Mouse (Mus musculus) ES-Bruce4 (cell line): ENCODE results near the gene Gm45837. TPM values are rescaled to one million over a fixed set of nuclear protein-coding genes. Genes with fewer than 3 reads are reported as not detected.
A peak's percentile ranks its signal among the peaks of the same experiment; 100 is the strongest.

ENCODE experiments used
- H3K27ac ChIP-seq: 2 replicates; pipeline ENCODE4 v1.5.1; 2012; ENCODE audit warnings: low read length, inconsistent platforms; ENCODE audit not compliant: insufficient read depth
- H3K27me3 ChIP-seq: 2 replicates; pipeline ENCODE4 v1.6.1; 2012; ENCODE audit warnings: mild to moderate bottlenecking, low read length, inconsistent platforms; ENCODE audit not compliant: control insufficient read depth, poor library complexity, insufficient read depth, severe bottlenecking
- H3K36me3 ChIP-seq: 2 replicates; pipeline ENCODE4 v1.6.1; 2012; ENCODE audit warnings: inconsistent platforms, mild to moderate bottlenecking, low read length, moderate library complexity; ENCODE audit not compliant: control insufficient read depth, poor library complexity, insufficient read depth, severe bottlenecking
- H3K4me1 ChIP-seq: one replicate; pipeline ENCODE4 v1.8.1; 2011; ENCODE audit warnings: low read length; ENCODE audit not compliant: control insufficient read depth, insufficient read depth
- H3K4me3 ChIP-seq: 2 replicates; pipeline ENCODE4 v1.5.1; 2011; ENCODE audit warnings: low read depth, mild to moderate bottlenecking, low read length
- H3K9ac ChIP-seq: 2 replicates; pipeline ENCODE4 v1.6.1; 2012; ENCODE audit warnings: low read depth, mild to moderate bottlenecking, inconsistent platforms; ENCODE audit not compliant: poor library complexity, severe bottlenecking
- H3K9me3 ChIP-seq: replicated peaks from 2 replicates; pipeline ENCODE4 v1.6.1; 2012; ENCODE audit warnings: mild to moderate bottlenecking, low read length, inconsistent platforms; ENCODE audit not compliant: control insufficient read depth, poor library complexity, insufficient read depth, severe bottlenecking
- CTCF ChIP-seq: IDR thresholded peaks from one replicate; pipeline ENCODE4 v1.8.1; 2011; ENCODE audit warnings: low read depth, low read length
- EP300 ChIP-seq: IDR thresholded peaks from 2 replicates; pipeline ENCODE4 v1.6.1; 2011; ENCODE audit warnings: low read depth, low read length; ENCODE audit not compliant: insufficient read depth
- POLR2A ChIP-seq: IDR thresholded peaks from one replicate; pipeline ENCODE4 v1.8.1; 2011; ENCODE audit warnings: low read length; ENCODE audit not compliant: insufficient read depth
- polyA plus RNA-seq: library from polyadenylated mRNA; stranded (reverse); fragments of >200 nt; gene quantifications from 2 replicates; pipeline ENCODE4 v1.2.4, GENCODE M21; 2011; ENCODE audit warnings: low read depth; ENCODE audit not compliant: missing spikeins, insufficient read depth, insufficient read length

Gene Gm45837
- polyA plus RNA-seq, 1 experiment: not detected

GRCm38 (mm10) chr7:101422646-101423045 is 12.0 kb downstream of the Gm45837 start:
- no peaks in the 10 kb centered on the region for H3K4me1 ChIP-seq
- H3K27me3 ChIP-seq: no peaks in the 10 kb centered on the region
- no peaks in the 10 kb centered on the region for H3K36me3 ChIP-seq
- H3K27ac ChIP-seq: no peak overlapping the region
- no peak overlapping the region for H3K9ac ChIP-seq
- TF ChIP-seq CTCF (no peak), EP300 (no peak), POLR2A (no peak)
- no peak overlapping the region for H3K4me3 ChIP-seq
- H3K9me3 ChIP-seq: no peaks in the 10 kb centered on the region

DNA sequence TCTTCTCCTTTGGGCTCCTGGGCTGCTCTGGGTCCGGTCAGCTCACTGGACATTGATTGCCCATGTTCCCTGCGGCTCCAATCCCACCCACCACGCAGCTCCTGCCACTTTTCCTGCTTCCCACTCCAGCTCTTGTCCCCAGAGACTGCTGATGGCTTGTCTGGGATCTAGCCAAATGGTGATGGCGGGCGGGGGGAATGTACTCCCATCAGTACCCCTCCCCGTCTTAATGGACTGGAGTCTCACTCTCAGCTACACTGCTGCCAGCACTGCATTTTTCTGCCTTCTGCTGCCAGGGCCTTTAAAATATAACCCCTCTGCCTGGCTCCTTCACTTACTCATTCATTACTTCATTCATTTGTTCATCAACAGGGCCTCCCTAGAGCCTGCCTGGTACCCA is 13.3 kb downstream of the Gm45837 start:
- Histone ChIP-seq H3K27me3 (no peaks in the 10 kb centered on the region), H3K9me3 (no peaks in the 10 kb centered on the region), H3K36me3 (no peaks in the 10 kb centered on the region), H3K9ac (no peak overlapping the region), H3K4me1 (no peaks in the 10 kb centered on the region), H3K27ac (no peak overlapping the region), H3K4me3 (no peak overlapping the region)
- TF ChIP-seq CTCF (no peak), EP300 (no peak), POLR2A (no peak)

GRCm38 (mm10) chr7:101426692-101427091 is 16.0 kb downstream of the Gm45837 start:
- no peak for TF ChIP-seq EP300
- no peak for TF ChIP-seq POLR2A
- no peak for TF ChIP-seq CTCF
- Histone ChIP-seq H3K27ac (no peak overlapping the region), H3K27me3 (no peaks in the 10 kb centered on the region), H3K4me3 (no peak overlapping the region), H3K36me3 (no peaks in the 10 kb centered on the region), H3K9ac (no peak overlapping the region), H3K9me3 (no peaks in the 10 kb centered on the region), H3K4me1 (no peaks in the 10 kb centered on the region)

GRCm38 (mm10) chr7:101427736-101428135 is 17.1 kb downstream of the Gm45837 start:
- H3K4me1 ChIP-seq: no peaks in the 10 kb centered on the region
- H3K27me3 ChIP-seq: no peaks in the 10 kb centered on the region
- no peak overlapping the region for H3K4me3 ChIP-seq
- no peak overlapping the region for H3K9ac ChIP-seq
- no peaks in the 10 kb centered on the region for H3K36me3 ChIP-seq
- no peak overlapping the region for H3K27ac ChIP-seq
- no peaks in the 10 kb centered on the region for H3K9me3 ChIP-seq
- TF ChIP-seq EP300: no peak
- no peak for TF ChIP-seq POLR2A
- TF ChIP-seq CTCF: peak; percentile 78

- no peaks in the 10 kb centered on the region for H3K36me3 ChIP-seq
Observed at GRCm38 (mm10) chr7:101435038-101435437, 24.4 kb downstream of the Gm45837 start.

DNA sequence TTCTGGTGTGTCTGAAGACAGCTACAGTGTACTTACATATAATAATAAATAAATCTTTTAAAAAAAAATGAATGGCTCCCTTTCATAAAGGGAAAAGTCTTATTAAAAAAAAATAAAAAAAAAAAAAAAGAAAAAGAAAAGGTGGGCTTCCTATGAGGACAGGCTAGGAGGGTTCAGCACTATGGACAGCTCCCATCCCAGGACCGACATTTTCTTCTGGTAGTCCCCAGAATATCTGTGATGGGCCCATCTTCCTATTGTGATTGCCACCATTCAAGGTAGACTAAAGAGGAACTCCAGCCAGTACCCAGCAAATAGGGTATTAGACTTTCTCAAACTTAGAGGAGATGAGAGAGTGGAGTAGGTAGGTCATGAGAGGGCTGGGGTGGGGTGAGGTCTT is 27.2 kb downstream of the Gm45837 start:
- Histone ChIP-seq H3K9me3 (no peaks in the 10 kb centered on the region), H3K27me3 (no peaks in the 10 kb centered on the region), H3K36me3 (no peaks in the 10 kb centered on the region), H3K4me1 (no peaks in the 10 kb centered on the region), H3K27ac (no peak overlapping the region), H3K9ac (no peak overlapping the region), H3K4me3 (no peak overlapping the region)
- TF ChIP-seq CTCF (no peak), EP300 (no peak), POLR2A (no peak)

More at GRCm38 (mm10) chr7:101435038-101435437, 24.4 kb downstream of the Gm45837 start:
- Histone ChIP-seq H3K4me3 (no peak overlapping the region), H3K27ac (no peak overlapping the region), H3K9ac (no peak overlapping the region), H3K4me1 (no peaks in the 10 kb centered on the region), H3K9me3 (no peaks in the 10 kb centered on the region), H3K27me3 (no peaks in the 10 kb centered on the region)
- TF ChIP-seq CTCF (no peak), EP300 (no peak), POLR2A (no peak)

- no peak overlapping the region for H3K27ac ChIP-seq
- no peak overlapping the region for H3K9ac ChIP-seq
- H3K4me3 ChIP-seq: no peak overlapping the region
- TF ChIP-seq CTCF: no peak
- no peak for TF ChIP-seq POLR2A
- no peak for TF ChIP-seq EP300
- H3K36me3 ChIP-seq: no peaks in the 10 kb centered on the region
- no peaks in the 10 kb centered on the region for H3K27me3 ChIP-seq
- no peaks in the 10 kb centered on the region for H3K4me1 ChIP-seq
- H3K9me3 ChIP-seq: no peaks in the 10 kb centered on the region
Observed at GRCm38 (mm10) chr7:101443093-101443492, 32.4 kb downstream of the Gm45837 start.
